Comparison of ENCODE assay signal across 8 mouse cellular contexts in genomic region chr11:77685383-77686265, GRCm38 (mm10). TPM values are rescaled to one million over a fixed set of nuclear protein-coding genes. Genes with fewer than 3 reads are reported as not detected.
DNase-seq lines count a peak whose midpoint lies in the region; ATAC-seq and TF ChIP-seq lines count a peak whose summit lies in the region.

Gene Nufip2, plus strand, starts transcription at chr11:77686155.

- H3K4me3 ChIP-seq in MEL (ENCODE audit: control insufficient read depth in 1 of 2, insufficient read depth in 1 of 2, low read depth in 2 of 2, low read length in 2 of 2), result peak within 1 kb of the TSS; percentile 87 to 99
- peak within 1 kb of the TSS; percentile 75 for H3K4me3 ChIP-seq in cerebellum, adult 2 months (replicated peaks; ENCODE audit: insufficient read depth, low read depth, low read length)
- peak within 1 kb of the TSS; percentile 91 for H3K4me3 ChIP-seq in forebrain, postnatal 0 days (ENCODE audit: low read depth, low read length)
- peak within 1 kb of the TSS; percentile 94 for H3K4me3 ChIP-seq in lung, embryonic 15.5 days

- TF ChIP-seq POLR2A in MEL (IDR thresholded peaks at IDR 0.05; ENCODE audit: control insufficient read depth in 1 of 2, insufficient read depth in 1 of 2, low read depth in 1 of 2, low read length in 2 of 2, poor library complexity in 1 of 2), result peak; percentile 99
- peak; percentile 100 for TF ChIP-seq POLR2A in cerebellum, adult 2 months (IDR thresholded peaks at IDR 0.05; ENCODE audit: borderline replicate concordance, insufficient read depth, low read length)

- peak within 1 kb of the TSS; percentile 96 for H3K9ac ChIP-seq in MEL (ENCODE audit: control insufficient read depth, low read depth, low read length, poor library complexity, severe bottlenecking)
- peak within 1 kb of the TSS; percentile 88 for H3K9ac ChIP-seq in forebrain, postnatal 0 days
- peak within 1 kb of the TSS; percentile 91 for H3K9ac ChIP-seq in lung, embryonic 15.5 days

- peak; percentile 97 for ATAC-seq in forebrain, postnatal 0 days
- peak; percentile 98 for ATAC-seq in lung, embryonic 15.5 days (ENCODE audit: borderline replicate concordance, extremely low read depth, low FRiP score, low TSS enrichment)

- no peak for TF ChIP-seq RAD21 in MEL (IDR thresholded peaks at IDR 0.05; ENCODE audit: low read depth, low read length)

- H3K4me1 ChIP-seq in MEL (ENCODE audit: control insufficient read depth in 1 of 2, insufficient read depth in 2 of 2, low read length in 2 of 2), result peaks cover 7 to 12% of the 10 kb centered on the region in 2 experiments; a peak in 3 of 4 replicates
- peaks cover 5% of the 10 kb centered on the region; the same call in 1 of the 2 replicates for H3K4me1 ChIP-seq in cerebellum, adult 2 months (ENCODE audit: control insufficient read depth, insufficient read depth, low read length)
- 0 out of 2 replicates have a peak, but pooled peaks cover 6% of the 10 kb centered on the region for H3K4me1 ChIP-seq in forebrain, postnatal 0 days (ENCODE audit: insufficient read depth)
- H3K4me1 ChIP-seq in lung, embryonic 15.5 days, result peaks cover 8% of the 10 kb centered on the region

- no peaks in the 10 kb centered on the region for H3K9me3 ChIP-seq in MEL (replicated peaks; ENCODE audit: insufficient read depth, low read length)
- no peaks in the 10 kb centered on the region for H3K9me3 ChIP-seq in forebrain, postnatal 0 days (ENCODE audit: low read length)
- H3K9me3 ChIP-seq in lung, embryonic 15.5 days, result no peaks in the 10 kb centered on the region

- H3K27me3 ChIP-seq in MEL (ENCODE audit: control insufficient read depth in 1 of 2, insufficient read depth in 2 of 2, low read length in 2 of 2), result no peaks in the 10 kb centered on the region
- no peaks in the 10 kb centered on the region for H3K27me3 ChIP-seq in cerebellum, adult 2 months (ENCODE audit: control insufficient read depth, insufficient read depth, low read length)
- H3K27me3 ChIP-seq in forebrain, postnatal 0 days (ENCODE audit: insufficient read depth, low read length), result no peaks in the 10 kb centered on the region
- H3K27me3 ChIP-seq in lung, embryonic 15.5 days, result no peaks in the 10 kb centered on the region

- TF ChIP-seq CTCF in MEL (IDR thresholded peaks at IDR 0.05 in 2 of 3, conservative IDR thresholded peaks at IDR 0.05 in 1 of 3; ENCODE audit: control insufficient read depth in 1 of 3, insufficient read depth in 1 of 3, low read depth in 2 of 3, low read length in 3 of 3, poor library complexity in 1 of 3, severe bottlenecking in 1 of 3), result no peak
- TF ChIP-seq CTCF in cerebellum, adult 2 months (IDR thresholded peaks at IDR 0.05; ENCODE audit: borderline replicate concordance, insufficient read depth, low read depth, low read length), result no peak
- peak; percentile 21; the same call in 1 of the 2 replicates for TF ChIP-seq CTCF in forebrain, postnatal 0 days (IDR thresholded peaks at IDR 0.05; ENCODE audit: low read depth)

- peak within 1 kb of the TSS; percentile 60 for H3K4me2 ChIP-seq in forebrain, postnatal 0 days (ENCODE audit: low read depth)
- H3K4me2 ChIP-seq in lung, embryonic 15.5 days, result peak within 1 kb of the TSS; percentile 51

- peak in 1 of 2 experiments; percentile 47; a peak in 3 of 4 replicates for TF ChIP-seq EP300 in MEL (IDR thresholded peaks at IDR 0.05; ENCODE audit: low read depth in 1 of 2, low read length in 2 of 2)

- under 1% methylated on average over 38 of the region's 38 CpGs for WGBS in cerebellum, adult 2 months
- WGBS in forebrain, postnatal 0 days, result 1% methylated on average over 38 of the region's 38 CpGs
- 1% methylated on average over 38 of the region's 38 CpGs for WGBS in lung, embryonic 15.5 days

- H3K27ac ChIP-seq in MEL (ENCODE audit: control insufficient read depth, low read depth, low read length), result peak within 1 kb of the TSS; percentile 89
- peak within 1 kb of the TSS; percentile 87 for H3K27ac ChIP-seq in cerebellum, adult 2 months (ENCODE audit: insufficient read depth, low read length)
- peak within 1 kb of the TSS; percentile 97 for H3K27ac ChIP-seq in forebrain, postnatal 0 days (ENCODE audit: low read depth, low read length)
- H3K27ac ChIP-seq in lung, embryonic 15.5 days, result peak within 1 kb of the TSS; percentile 97

- peaks cover 18 to 25% of the 10 kb centered on the region in 2 experiments for H3K36me3 ChIP-seq in MEL (ENCODE audit: control insufficient read depth in 1 of 2, insufficient read depth in 2 of 2, low read length in 2 of 2)
- no peaks in the 10 kb centered on the region; the same call in 1 of the 2 replicates for H3K36me3 ChIP-seq in forebrain, postnatal 0 days (ENCODE audit: insufficient read depth)
- H3K36me3 ChIP-seq in lung, embryonic 15.5 days, result no peaks in the 10 kb centered on the region

- peaks cover 40% of the 10 kb centered on the region for H3K79me2 ChIP-seq in MEL (ENCODE audit: control insufficient read depth, insufficient read depth, low read length, poor library complexity)

- peak; percentile 100 for DNase-seq in MEL (ENCODE audit: low read depth, low spot score)
- DNase-seq in cerebellum, adult 2 months, result peak; percentile 100
- peak; percentile 99 for DNase-seq in forebrain, postnatal 0 days
- DNase-seq in heart, postnatal 4 days, result peak; percentile 99
- peak; percentile 99 to 100 for DNase-seq in layer of hippocampus, adult 8-10 months (ENCODE audit: low spot score in 2 of 2)
- DNase-seq in ovary, adult 18-20 months (ENCODE audit: low spot score), result peak; percentile 99
- DNase-seq in thymus, postnatal 0 days (ENCODE audit: low spot score), result peak; percentile 99

TF ChIP-seq in MEL, 35 proteins besides CTCF, POLR2A, EP300 and RAD21 (continues in another document):
- TF ChIP-seq SIN3A (IDR thresholded peaks at IDR 0.05; ENCODE audit: low read length), result peak; percentile 95
- 0 out of 2 replicates have a peak, but pooled peaks have one; percentile 5 for TF ChIP-seq SMC3 (IDR thresholded peaks at IDR 0.05; ENCODE audit: low read depth, low read length)
- peak; percentile 100 for TF ChIP-seq POLR2AphosphoS2 (IDR thresholded peaks at IDR 0.05; ENCODE audit: low read length)
- peak; percentile 96 for TF ChIP-seq POLR2AphosphoS5 (IDR thresholded peaks at IDR 0.05; ENCODE audit: borderline replicate concordance, low read depth, low read length)
- TF ChIP-seq KAT2A (conservative IDR thresholded peaks at IDR 0.05; ENCODE audit: low read depth, low read length), result peak; percentile 69
- peak; percentile 100 for TF ChIP-seq ZMIZ1 (IDR thresholded peaks at IDR 0.05; ENCODE audit: low read depth, low read length)
- 0 out of 2 replicates have a peak, but pooled peaks have one; percentile 54 for TF ChIP-seq RCOR1 (IDR thresholded peaks at IDR 0.05; ENCODE audit: low read depth, low read length)
- 0 out of 2 replicates have a peak, but pooled peaks have one; percentile 13 for TF ChIP-seq ZKSCAN1 (IDR thresholded peaks at IDR 0.05; ENCODE audit: low read depth, low read length)
- peak; percentile 84 for TF ChIP-seq HCFC1 (IDR thresholded peaks at IDR 0.05; ENCODE audit: low read depth, low read length)
- peak; percentile 82 for TF ChIP-seq ZC3H11A (IDR thresholded peaks at IDR 0.05; ENCODE audit: low read depth, low read length)
- peak; percentile 51 for TF ChIP-seq CHD2 (IDR thresholded peaks at IDR 0.05; ENCODE audit: low read length)
- TF ChIP-seq JUND (IDR thresholded peaks at IDR 0.05; ENCODE audit: low read depth, low read length), result no peak
- peak; percentile 85 for TF ChIP-seq MAZ (IDR thresholded peaks at IDR 0.05; ENCODE audit: low read depth, low read length)
- peak; percentile 71; the same call in 1 of the 2 replicates for TF ChIP-seq E2F4 (IDR thresholded peaks at IDR 0.05; ENCODE audit: borderline replicate concordance, low read depth, low read length)
- peak; percentile 84 for TF ChIP-seq TCF12 (IDR thresholded peaks at IDR 0.05; ENCODE audit: low read depth, low read length)
- peak; percentile 49; the same call in 1 of the 2 replicates for TF ChIP-seq MEF2A (IDR thresholded peaks at IDR 0.05; ENCODE audit: extremely low read depth, insufficient replicate concordance, low read depth, low read length, poor library complexity, severe bottlenecking)
- peak; percentile 58; the same call in 1 of the 2 replicates for TF ChIP-seq BHLHE40 (IDR thresholded peaks at IDR 0.05; ENCODE audit: borderline replicate concordance, low read depth, low read length)
- 0 out of 2 replicates have a peak, but pooled peaks have one; percentile 1 for TF ChIP-seq ZNF384 (IDR thresholded peaks at IDR 0.05; ENCODE audit: low read depth, low read length)
- peak; percentile 86 for TF ChIP-seq MYC (IDR thresholded peaks at IDR 0.05; ENCODE audit: low read depth, low read length)
- TF ChIP-seq NELFE (IDR thresholded peaks at IDR 0.05; ENCODE audit: low read depth, low read length), result peak; percentile 100
- TF ChIP-seq ETS1 (IDR thresholded peaks at IDR 0.05; ENCODE audit: low read depth, low read length), result peak; percentile 77
- TF ChIP-seq CHD1 (IDR thresholded peaks at IDR 0.05; ENCODE audit: low read depth, low read length), result peak; percentile 87
- peak; percentile 87; the same call in 1 of the 2 replicates for TF ChIP-seq UBTF (IDR thresholded peaks at IDR 0.05; ENCODE audit: borderline replicate concordance, insufficient read depth, low read depth, low read length)
- peak; percentile 50 for TF ChIP-seq NRF1 (IDR thresholded peaks at IDR 0.05; ENCODE audit: insufficient read depth, low read depth, low read length, poor library complexity, severe bottlenecking)
- no peak for TF ChIP-seq TAL1 (IDR thresholded peaks at IDR 0.05; ENCODE audit: low read length)
- no peak for TF ChIP-seq MYB (IDR thresholded peaks at IDR 0.05; ENCODE audit: low read depth, low read length)
- peak; percentile 85 for TF ChIP-seq MXI1 (IDR thresholded peaks at IDR 0.05; ENCODE audit: low read depth, low read length)
- TF ChIP-seq TBP (IDR thresholded peaks at IDR 0.05; ENCODE audit: low read depth, low read length), result peak; percentile 98
- TF ChIP-seq GATA1 (IDR thresholded peaks at IDR 0.05; ENCODE audit: low read depth, low read length), result no peak

RNA-seq across cellular contexts. Expression of gene Nufip2, which starts in this region (rescaled TPM):
- total RNA-seq in MEL (2012; rRNA removed), result 47.8 and 50.5 TPM in 2 replicates
- 10 to 100 TPM; 24.7 to 56.1 TPM for polyA plus RNA-seq in MEL (2012; ENCODE audit: insufficient read depth in 1 of 2, insufficient read length in 2 of 2, low read depth in 1 of 2, low replicate concordance in 2 of 2, missing spikeins in 1 of 2)
- 21.5 and 23.6 TPM in 2 replicates for polyA plus RNA-seq in cerebellum, adult 2 months (2012; rRNA removed)
- total RNA-seq in forebrain, postnatal 0 days (2014; rRNA removed), result 42.9 and 52.0 TPM in 2 replicates
- polyA plus RNA-seq in forebrain, postnatal 0 days (2015; fragmentation: Nextera tagmentation; extraction: Ambion mirVana), result 1.7 and 3.0 TPM in 2 replicates
- total RNA-seq in heart, postnatal 4 days (2021), result 10 to 100 TPM; 61.0 to 62.2 TPM
- total RNA-seq in layer of hippocampus, adult 8-10 months (2022), result 10 to 100 TPM; 72.4 to 86.8 (median 77.3) TPM
- 4.9 and 5.0 TPM in 2 replicates for polyA plus RNA-seq in lung, embryonic 15.5 days (2015; fragmentation: Nextera tagmentation; extraction: Ambion mirVana)
- polyA plus RNA-seq in thymus, postnatal 0 days (2015; fragmentation: Nextera tagmentation; extraction: Ambion mirVana), result 3.8 and 5.2 TPM in 2 replicates

Comparison
In these comparisons a context has a peak if more than half of its experiments do, and no peak if none do; other contexts are left out.
1. Peak in every context shown above with its lines: DNase-seq, ATAC-seq, H3K4me3 ChIP-seq and H3K27ac ChIP-seq.